Mouse (Mus musculus): ENCODE measurements around the gene Syt8. TPM values are rescaled to one million over a fixed set of nuclear protein-coding genes. Genes with fewer than 3 reads are reported as not detected.
A peak's percentile ranks its signal among the peaks of the same experiment; 100 is the strongest.

Syt8 gene
- total RNA-seq, 2 experiments from 2014 or later = not detected

DNA sequence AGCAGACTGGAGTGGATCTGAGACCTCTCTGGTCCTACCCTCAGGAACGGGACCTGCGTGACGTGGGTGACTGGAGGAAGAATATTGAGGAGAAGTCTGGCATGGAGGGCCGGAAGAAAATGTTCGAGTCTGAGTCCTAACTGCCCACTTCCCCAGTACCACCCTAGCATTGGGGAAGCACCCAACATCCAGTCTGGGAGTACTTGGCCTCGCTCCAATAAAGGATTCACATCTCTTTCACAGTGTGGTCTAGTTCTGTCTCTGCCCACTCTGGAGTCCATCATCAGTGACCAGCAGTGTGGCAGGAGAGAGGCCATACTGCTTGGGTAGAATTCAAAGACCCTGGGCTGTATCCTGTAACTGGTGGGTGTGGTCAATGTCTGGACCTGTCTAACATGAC is 9.5 kb downstream of the Syt8 start:
- DNase-seq (ENCODE audit: low spot score in 2 of 2) = no peak

GRCm38 (mm10) chr7:142445324-142445723 is 10.7 kb downstream of the Syt8 start:
- DNase-seq (ENCODE audit: low spot score in 2 of 2) = no peak

GRCm38 (mm10) chr7:142446264-142446663 is 11.6 kb downstream of the Syt8 start:
- DNase-seq (ENCODE audit: low spot score in 2 of 2) = no peak

DNA sequence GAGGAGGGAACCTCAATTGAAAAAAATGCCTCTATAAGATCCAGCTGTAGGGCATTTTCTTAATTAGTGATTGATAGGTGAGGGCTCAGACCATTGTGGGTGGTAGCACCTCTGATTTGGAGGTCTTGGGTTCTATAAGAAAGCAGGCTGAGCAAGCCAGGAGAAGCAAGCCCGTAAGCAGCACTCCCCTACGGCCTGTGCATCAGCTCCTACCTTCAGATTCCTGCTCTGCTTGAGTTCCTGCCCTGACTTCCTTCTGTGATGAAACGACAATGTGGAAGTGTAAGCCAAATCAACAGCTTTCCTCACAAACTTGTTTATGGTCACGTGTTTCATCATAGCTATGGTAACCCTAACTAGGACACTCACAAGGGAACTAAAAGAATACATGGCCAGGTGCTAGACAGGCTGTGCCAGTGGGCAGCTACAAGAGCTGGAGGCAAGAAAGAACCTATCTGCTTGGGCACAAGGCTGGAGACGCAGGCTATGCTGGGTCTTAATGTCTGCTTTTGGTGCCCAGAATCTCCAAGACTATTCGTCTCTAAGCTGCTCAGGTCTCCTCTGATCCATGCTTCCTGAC is 14.5 kb downstream of the Syt8 start:
- no peak for DNase-seq (ENCODE audit: low spot score in 2 of 2)

- no peak for DNase-seq (ENCODE audit: low spot score in 2 of 2)
Measured at GRCm38 (mm10) chr7:142454706-142455105, 20.1 kb downstream of the Syt8 start.

GRCm38 (mm10) chr7:142455251-142455650 is 20.6 kb downstream of the Syt8 start:
- no peak for DNase-seq (ENCODE audit: low spot score in 2 of 2)

DNA sequence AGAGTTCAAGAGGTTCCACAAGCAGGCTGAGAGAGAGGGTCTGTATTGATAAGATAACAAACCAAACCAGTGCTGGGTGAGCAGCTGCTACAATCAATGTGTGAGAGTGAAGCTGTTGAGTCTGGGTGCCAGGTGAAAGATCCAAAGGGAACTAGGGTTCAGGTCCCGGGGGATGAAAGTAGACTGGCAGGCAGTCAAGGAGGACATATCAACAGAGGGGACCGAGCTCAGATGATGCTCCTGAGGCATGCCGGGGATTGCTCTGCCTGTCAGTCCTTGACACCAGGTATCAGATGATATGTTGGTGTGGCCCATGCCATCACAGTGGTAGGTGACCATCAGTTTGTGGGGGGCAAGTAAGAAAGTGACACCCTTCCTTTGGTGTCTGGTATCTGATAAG is 22.2 kb downstream of the Syt8 start:
- DNase-seq (ENCODE audit: low spot score in 2 of 2) = no peak

DNA sequence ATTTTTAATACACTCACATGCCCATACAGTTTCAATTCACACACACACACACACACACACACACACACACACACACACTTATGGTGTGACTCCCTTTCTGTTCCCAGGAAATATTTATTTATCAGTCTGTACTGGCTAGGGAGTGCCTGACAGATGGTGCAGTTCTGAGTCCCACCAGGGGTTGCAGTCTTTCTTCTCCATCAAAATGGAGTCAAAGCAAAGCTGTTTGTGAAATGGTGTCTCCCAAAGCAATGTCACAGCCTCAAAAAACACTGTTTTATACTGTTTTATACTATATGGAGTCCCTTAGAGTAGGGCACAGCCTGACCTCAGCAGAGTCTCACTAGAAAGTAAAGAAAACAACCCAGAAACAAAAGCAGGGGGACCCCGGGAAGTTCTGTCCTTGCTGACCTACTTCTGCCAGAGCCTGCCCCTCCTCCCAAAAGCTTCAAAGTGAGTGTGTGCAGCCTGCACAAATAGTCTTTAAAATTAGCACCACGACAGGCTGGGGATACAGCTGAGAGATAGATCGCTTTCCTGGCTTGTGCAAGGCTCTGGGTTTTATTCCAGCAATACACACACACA is 22.7 kb downstream of the Syt8 start:
- peak; percentile 20 to 51 for DNase-seq (ENCODE audit: low spot score in 2 of 2)

- no peak for DNase-seq (ENCODE audit: low spot score in 2 of 2)
Measured at GRCm38 (mm10) chr7:142458026-142458425, 23.4 kb downstream of the Syt8 start.

GRCm38 (mm10) chr7:142458676-142459298 is 24.1 kb downstream of the Syt8 start:
- DNase-seq (ENCODE audit: low spot score in 2 of 2) = no peak

DNA sequence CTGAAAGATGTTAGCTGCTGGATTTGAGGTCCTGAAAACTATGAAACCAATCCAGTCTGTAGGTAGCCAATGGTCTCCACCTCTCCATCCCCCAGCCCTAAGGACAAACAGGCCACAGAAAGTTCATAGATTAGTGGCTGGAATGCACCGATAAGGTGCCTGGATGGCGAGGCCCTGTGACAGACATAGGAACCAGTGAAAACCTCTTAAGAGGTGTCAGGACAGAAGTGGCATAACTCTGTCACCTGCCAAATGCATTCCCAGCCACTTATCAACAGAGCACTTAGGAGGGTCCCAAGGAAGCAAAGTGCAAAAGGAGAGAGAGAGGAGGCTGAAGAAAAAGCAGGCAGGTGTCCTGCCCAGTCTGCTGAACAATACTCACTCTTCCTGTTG is 24.6 kb downstream of the Syt8 start:
- no peak for DNase-seq (ENCODE audit: low spot score in 2 of 2)

GRCm38 (mm10) chr7:142460636-142461077 is 26.0 kb downstream of the Syt8 start, which contains the start of gene Lsp1:
Lsp1 (plus strand) TSS chr7:142460809.
- DNase-seq (ENCODE audit: low spot score in 2 of 2) = no peak

DNA sequence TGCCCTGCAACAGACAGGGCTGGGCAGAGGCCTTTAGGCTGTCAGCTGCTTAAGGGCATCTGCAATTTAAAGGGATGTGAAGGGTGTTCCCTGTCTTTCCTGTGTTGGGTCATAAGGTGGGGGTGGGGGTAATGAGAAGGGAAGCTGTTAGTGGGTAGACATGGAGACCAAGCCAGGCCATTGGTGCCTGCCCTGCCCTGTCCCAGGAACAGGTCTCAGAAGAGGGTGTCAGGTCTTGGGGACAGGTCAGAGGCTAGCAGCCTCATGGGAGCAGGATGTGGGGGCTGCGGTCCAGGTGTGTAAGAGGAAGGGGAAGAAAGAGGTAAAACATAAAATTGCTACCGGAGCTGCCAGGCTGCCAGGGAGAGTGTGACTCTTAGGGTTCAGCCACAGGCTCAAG is 26.8 kb downstream of the Syt8 start:
- DNase-seq (ENCODE audit: low spot score in 2 of 2) = no peak

- DNase-seq (ENCODE audit: low spot score in 2 of 2) = no peak
Measured at GRCm38 (mm10) chr7:142462190-142462589, 27.5 kb downstream of the Syt8 start.

DNA sequence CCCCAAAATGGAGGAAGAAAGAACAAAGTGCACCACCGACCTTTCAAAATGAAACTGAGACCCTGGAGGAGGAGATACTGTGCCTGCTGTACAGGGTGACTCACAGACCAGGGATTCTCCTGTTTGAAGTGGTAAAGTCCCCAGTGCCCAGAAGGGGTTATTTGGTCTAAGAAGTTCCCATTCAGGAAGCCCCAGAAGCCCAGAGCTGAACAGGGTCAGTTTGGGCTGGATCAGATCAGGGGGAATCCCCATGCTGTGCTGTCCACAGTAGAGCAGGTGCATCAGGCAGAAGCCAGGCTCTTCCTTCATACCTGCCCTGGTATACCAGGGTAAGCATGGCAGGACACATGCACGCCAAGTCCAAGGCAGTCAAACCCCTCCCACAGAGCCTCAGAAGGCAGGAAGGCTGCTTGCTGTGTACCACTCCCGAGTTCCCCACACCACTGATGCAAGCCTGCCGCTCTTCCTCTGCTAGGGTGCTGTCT is 28.0 kb downstream of the Syt8 start:
- DNase-seq (ENCODE audit: low spot score in 2 of 2) = no peak

GRCm38 (mm10) chr7:142470171-142470691 is 35.6 kb downstream of the Syt8 start:
- no peak for DNase-seq (ENCODE audit: low spot score in 2 of 2)

GRCm38 (mm10) chr7:142470808-142471413 is 36.3 kb downstream of the Syt8 start:
- DNase-seq (ENCODE audit: low spot score in 2 of 2) = no peak

- DNase-seq (ENCODE audit: low spot score in 2 of 2) = no peak
Measured at GRCm38 (mm10) chr7:142471414-142471861, 36.8 kb downstream of the Syt8 start.

DNA sequence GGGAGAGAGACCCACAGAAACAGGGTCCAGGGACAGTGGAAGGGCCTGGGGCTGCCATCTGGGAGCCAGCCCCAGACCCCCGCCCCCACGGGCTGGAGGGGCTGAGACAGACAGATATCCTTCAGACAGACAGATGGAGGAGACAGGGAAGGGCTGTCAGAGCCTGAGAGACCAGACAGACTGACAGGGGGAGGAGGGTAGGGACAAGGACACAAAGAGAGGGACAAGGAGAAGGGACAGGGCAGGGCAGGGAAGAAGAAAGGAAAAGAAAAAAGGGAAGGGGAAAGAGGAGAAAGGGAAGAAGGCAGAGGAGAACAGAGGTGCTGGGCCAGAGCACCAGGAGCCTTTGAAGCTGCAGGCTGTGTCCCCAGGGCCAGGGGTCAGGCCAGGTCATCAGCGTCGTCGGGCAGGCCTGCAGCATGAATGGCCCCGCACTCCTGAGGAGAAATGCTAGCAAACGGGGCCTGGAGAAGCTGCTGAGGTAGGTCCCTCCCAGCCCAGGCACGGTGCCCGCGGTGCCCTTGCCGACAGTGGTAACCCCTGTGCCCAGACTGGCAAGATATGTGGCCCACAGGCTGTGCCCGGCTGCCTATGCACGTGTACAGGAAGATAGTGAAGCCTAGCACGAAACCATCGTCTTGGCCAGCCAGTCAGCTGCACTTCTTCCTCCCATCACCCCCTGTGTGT is 37.4 kb downstream of the Syt8 start:
- DNase-seq (ENCODE audit: low spot score in 2 of 2) = no peak

GRCm38 (mm10) chr7:142472936-142473335 is 38.3 kb downstream of the Syt8 start:
- no peak for DNase-seq (ENCODE audit: low spot score in 2 of 2)

DNA sequence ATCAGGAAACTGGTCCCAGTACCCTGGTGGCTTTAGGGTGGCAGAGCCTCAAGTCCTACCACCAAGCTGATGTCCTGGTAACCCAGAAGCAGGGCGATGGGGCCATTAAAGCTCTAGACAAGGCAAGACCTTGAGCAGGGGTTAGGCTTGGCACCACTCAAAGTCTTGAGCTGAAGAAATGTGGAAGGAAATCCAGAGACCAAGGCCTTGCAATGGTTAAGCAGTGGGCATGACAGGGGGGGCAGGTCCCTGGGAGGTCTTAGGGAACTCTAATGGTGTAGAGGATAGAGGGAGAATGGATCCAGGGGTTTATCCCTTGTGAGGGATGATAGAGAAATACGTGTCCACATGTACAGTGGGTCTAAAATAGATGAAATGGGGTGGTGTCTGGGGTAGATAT is 38.8 kb downstream of the Syt8 start:
- no peak for DNase-seq (ENCODE audit: low spot score in 2 of 2)

Measured in layer of hippocampus, adult 18-20 months (tissue).